Mouse (Mus musculus) intestine, postnatal 0 days (tissue): ENCODE data around the gene Adra2a. TPM values are rescaled to one million over a fixed set of nuclear protein-coding genes. Genes with fewer than 3 reads are reported as not detected.

Experiments used
- ATAC-seq: fragments of 200-750 bp; cut with Nextera tagmentation; 2 replicates; pipeline ENCODE4 v1.8.0; 2017; ENCODE audit warnings: mild to moderate bottlenecking, moderate TSS enrichment, moderate library complexity
- H3K27ac ChIP-seq: fragments of 300-500 bp; sonication (generic); 2 replicates; pipeline ENCODE4 v1.5.1; 2014; ENCODE audit warnings: mild to moderate bottlenecking, low read depth, low read length, moderate library complexity
- H3K27me3 ChIP-seq: fragments of 300-500 bp; sonication (generic); replicated peaks from 2 replicates; pipeline ENCODE4 v1.6.1; 2014; ENCODE audit warnings: low read length, mixed read lengths; ENCODE audit not compliant: control insufficient read depth, insufficient read depth
- H3K36me3 ChIP-seq: fragments of 300-500 bp; sonication (generic); 2 replicates; pipeline ENCODE4 v1.6.1; 2014; ENCODE audit warnings: mild to moderate bottlenecking, moderate library complexity; ENCODE audit not compliant: control insufficient read depth, insufficient read depth
- H3K4me1 ChIP-seq: fragments of 300-500 bp; sonication (generic); replicated peaks from 2 replicates; pipeline ENCODE4 v1.6.1; 2014; ENCODE audit warnings: antibody characterized with exemption, low read length, mixed read lengths; ENCODE audit not compliant: control insufficient read depth, insufficient read depth
- H3K4me2 ChIP-seq: fragments of 300-500 bp; sonication (generic); replicated peaks from 2 replicates; pipeline ENCODE4 v1.6.1; 2014; ENCODE audit warnings: low read depth, mild to moderate bottlenecking, moderate library complexity
- H3K4me3 ChIP-seq: fragments of 300-500 bp; sonication (generic); 2 replicates; pipeline ENCODE4 v1.5.1; 2014; ENCODE audit warnings: low read depth, low read length
- H3K9ac ChIP-seq: fragments of 300-500 bp; sonication (generic); 2 replicates; pipeline ENCODE4 v1.6.1; 2014; ENCODE audit warnings: mild to moderate bottlenecking, low read depth, low read length
- H3K9me3 ChIP-seq: fragments of 300-500 bp; sonication (generic); 2 replicates; pipeline ENCODE4 v1.6.1; 2016; ENCODE audit warnings: mixed run types; ENCODE audit not compliant: control insufficient read depth
- CTCF ChIP-seq: sonication (generic); IDR thresholded peaks from 2 replicates; pipeline ENCODE4 v1.5.1; 2016; ENCODE audit warnings: low read depth, mild to moderate bottlenecking, control low read depth, antibody characterized with exemption, moderate library complexity
- WGBS: fragments of 180-500 bp; shearing (Covaris S2); extraction: QIAGEN DNeasy Blood & Tissue Kit; methylation state at CpG from one replicate; pipeline ENCODE4 v1.1.7; 2014; 5-methylcytosine and 5-hydroxymethylcytosine counted together
- polyA plus RNA-seq: library from polyadenylated mRNA; unstranded; fragments of >200 nt; fragmentation: Nextera tagmentation; extraction: Ambion mirVana; gene quantifications from 2 replicates; pipeline ENCODE4 v1.2.1, GENCODE M21; 2015

Adra2a gene
- polyA plus RNA-seq, 1 experiment from 2014 or later: 1.3 TPM

DNA sequence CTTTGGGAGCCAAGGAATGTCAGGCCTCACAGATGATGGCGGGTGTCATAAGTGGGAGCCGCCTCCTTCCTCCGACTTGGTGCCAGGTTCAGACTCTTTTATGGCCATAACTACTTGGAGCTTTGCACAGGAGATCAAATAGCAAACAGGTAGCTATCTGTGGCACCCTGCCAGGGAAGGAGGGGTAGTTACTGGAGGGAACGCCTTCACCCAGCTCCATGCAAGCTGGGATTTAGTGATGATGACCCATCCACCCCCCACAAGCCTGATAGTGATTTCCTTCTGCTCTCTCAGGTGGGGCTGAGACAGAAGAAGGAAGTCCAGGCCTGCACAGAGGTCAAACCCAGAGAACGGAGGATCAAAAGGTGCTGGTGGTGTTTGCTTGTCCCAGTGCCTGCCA is 26.6 kb downstream of the Adra2a start:
- H3K4me1 ChIP-seq: no peaks in the 10 kb centered on the region; the same call in 1 of the 2 replicates
- H3K27ac ChIP-seq: no peak overlapping the region
- H3K4me3 ChIP-seq: no peak overlapping the region
- no peaks in the 10 kb centered on the region for H3K27me3 ChIP-seq
- no peak for TF ChIP-seq CTCF
- ATAC-seq: peak; percentile 87
- 23% methylated on average over 5 of the region's 5 CpGs for whole genome bisulfite sequencing
- no peaks in the 10 kb centered on the region for H3K36me3 ChIP-seq
- H3K9me3 ChIP-seq: no peaks in the 10 kb centered on the region
- no peak overlapping the region for H3K4me2 ChIP-seq
- H3K9ac ChIP-seq: no peak overlapping the region

DNA sequence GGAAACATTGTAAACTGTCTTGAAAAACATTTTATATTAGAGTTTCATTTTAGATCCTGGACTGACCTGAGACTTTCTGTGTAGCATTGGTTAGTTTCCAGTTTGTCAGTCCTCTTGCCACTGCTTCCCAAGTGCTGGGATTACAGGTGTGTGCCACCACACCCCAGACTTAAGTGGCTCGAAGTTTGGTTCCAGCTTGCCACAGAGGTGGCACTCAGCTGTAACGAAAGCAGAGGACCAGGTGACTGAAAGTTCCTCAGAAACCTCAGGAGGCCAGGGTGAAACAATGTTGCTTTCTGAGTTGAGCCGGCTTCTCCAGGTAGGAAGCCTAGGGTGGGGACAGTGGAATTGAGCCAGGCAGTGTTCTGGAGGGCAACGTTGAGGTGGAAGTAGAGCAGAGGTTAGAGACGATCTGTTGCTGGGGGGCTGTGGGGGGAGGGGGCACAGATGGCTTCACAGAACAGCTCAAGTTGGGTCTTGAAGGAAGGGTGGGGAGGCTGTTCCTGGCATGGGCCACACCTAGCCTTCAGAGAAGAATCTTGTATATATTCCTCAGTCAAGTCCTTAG is 28.4 kb downstream of the Adra2a start:
- no peaks in the 10 kb centered on the region for H3K9me3 ChIP-seq
- 52% methylated on average over 5 of the region's 5 CpGs for WGBS
- H3K4me2 ChIP-seq: no peak overlapping the region
- H3K27ac ChIP-seq: no peak overlapping the region
- no peak for ATAC-seq
- H3K4me1 ChIP-seq: no peaks in the 10 kb centered on the region; the same call in 1 of the 2 replicates
- H3K4me3 ChIP-seq: no peak overlapping the region
- no peaks in the 10 kb centered on the region for H3K36me3 ChIP-seq
- TF ChIP-seq CTCF: no peak
- H3K9ac ChIP-seq: no peak overlapping the region
- H3K27me3 ChIP-seq: no peaks in the 10 kb centered on the region

DNA sequence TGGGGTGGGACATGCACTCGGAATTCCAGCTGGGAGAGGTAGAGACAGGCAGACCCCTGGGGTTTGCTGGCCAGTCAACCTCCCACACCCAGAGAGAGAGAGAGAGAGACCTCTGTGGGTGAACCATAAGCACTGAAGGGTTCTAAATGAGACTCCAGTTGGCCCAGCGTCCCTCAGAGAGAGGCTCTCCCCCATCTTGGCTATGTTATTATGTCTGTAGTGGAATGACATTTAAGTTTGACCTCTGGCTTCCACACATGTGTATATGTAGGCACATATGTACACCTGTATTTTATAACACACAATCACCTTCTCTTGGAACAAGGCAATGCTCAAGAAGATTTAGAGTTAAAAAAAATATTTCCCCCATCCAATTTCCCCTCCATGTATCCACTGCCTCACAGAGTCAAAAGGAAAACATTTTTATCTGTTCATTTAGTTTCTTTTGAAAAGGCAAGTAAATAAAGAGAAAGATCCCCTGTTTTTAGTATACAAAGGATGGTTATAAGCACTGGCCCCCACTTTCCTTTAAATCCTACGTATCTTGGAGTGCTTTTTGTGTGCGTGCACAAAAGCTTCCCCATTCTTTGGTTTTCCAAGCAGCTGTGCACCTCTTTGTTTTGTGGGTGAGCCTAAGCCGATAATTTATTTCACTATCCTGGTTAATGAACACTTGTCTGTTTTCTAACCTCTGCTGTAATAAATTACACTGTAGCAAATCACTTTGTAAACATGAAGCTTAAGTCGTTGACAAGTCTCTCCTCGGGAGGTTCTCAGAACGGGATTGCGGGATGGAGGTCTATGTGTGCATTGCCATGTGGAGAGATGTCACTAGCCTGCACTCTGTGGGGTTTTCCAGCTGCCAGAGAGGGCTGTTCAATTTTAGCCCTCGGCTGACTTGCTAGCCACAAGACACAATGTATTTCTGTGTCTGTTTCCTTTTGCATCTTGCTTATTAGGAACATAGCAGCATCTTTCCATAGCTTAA is 32.7 kb downstream of the Adra2a start:
- no peak for ATAC-seq
- Histone ChIP-seq H3K36me3 (no peaks in the 10 kb centered on the region), H3K4me2 (no peak overlapping the region), H3K9me3 (no peaks in the 10 kb centered on the region), H3K9ac (no peak overlapping the region), H3K27me3 (no peaks in the 10 kb centered on the region), H3K4me3 (no peak overlapping the region), H3K27ac (no peak overlapping the region), H3K4me1 (no peaks in the 10 kb centered on the region)
- no peak for TF ChIP-seq CTCF
- 32% methylated on average over 10 of the region's 10 CpGs for WGBS

DNA sequence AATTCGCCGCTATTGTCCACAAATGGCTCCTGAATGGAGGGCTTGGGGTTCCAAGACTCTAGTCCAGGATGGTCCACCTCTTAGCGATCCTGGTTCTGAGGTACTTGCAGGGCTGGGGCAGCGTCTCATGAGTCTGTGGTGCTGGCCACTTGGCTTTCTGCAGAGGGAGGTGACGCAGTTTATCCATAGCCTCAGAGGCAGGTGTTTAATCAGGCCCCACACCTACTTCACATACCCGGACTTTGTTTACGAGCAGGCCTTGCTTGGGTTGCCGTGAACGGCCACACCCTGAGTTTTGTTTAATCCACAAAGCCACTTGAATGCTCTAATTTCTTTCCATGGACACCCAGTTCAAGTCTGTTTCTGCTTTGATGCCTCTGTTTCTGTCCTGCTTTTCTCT is 37.4 kb downstream of the Adra2a start:
- H3K4me1 ChIP-seq: no peaks in the 10 kb centered on the region
- H3K4me2 ChIP-seq: no peak overlapping the region
- H3K27me3 ChIP-seq: no peaks in the 10 kb centered on the region
- no peak overlapping the region for H3K9ac ChIP-seq
- 0 out of 2 replicates have a peak, but pooled peaks have one; percentile 36 for ATAC-seq
- no peak overlapping the region for H3K4me3 ChIP-seq
- no peak for TF ChIP-seq CTCF
- no peak overlapping the region for H3K27ac ChIP-seq
- 61% methylated on average over 9 of the region's 9 CpGs for WGBS
- H3K36me3 ChIP-seq: no peaks in the 10 kb centered on the region
- no peaks in the 10 kb centered on the region for H3K9me3 ChIP-seq

- no peaks in the 10 kb centered on the region for H3K27me3 ChIP-seq
- ATAC-seq: no peak
- H3K4me2 ChIP-seq: no peak overlapping the region
- H3K9ac ChIP-seq: no peak overlapping the region
- no peak for TF ChIP-seq CTCF
- WGBS: 76% methylated on average over 9 of the region's 9 CpGs
- no peak overlapping the region for H3K4me3 ChIP-seq
- H3K36me3 ChIP-seq: no peaks in the 10 kb centered on the region
- no peak overlapping the region for H3K27ac ChIP-seq
- H3K4me1 ChIP-seq: no peaks in the 10 kb centered on the region
- H3K9me3 ChIP-seq: no peaks in the 10 kb centered on the region
Measured at GRCm38 (mm10) chr19:54081716-54082165, 37.8 kb downstream of the Adra2a start.

DNA sequence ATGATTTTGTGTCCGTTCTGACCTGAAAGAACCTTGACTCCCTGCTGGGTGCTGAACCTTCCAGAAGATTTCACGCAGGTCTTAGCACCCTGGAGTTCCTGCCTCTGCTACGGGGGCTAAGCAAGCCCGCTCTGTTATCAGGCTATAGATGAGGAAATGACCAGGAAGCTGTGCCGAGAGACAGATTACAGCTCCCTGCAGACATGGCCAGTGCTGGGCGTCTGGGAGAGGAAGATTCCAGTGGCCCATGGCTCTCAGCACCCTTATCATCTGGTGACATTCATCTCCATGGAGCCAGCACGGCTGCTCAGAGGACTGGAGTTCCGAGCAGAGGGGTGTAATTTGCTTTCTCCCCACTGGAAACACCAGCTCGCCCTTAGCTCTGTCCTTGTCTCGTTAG is 43.4 kb downstream of the Adra2a start:
- no peak for ATAC-seq
- TF ChIP-seq CTCF: no peak
- Histone ChIP-seq H3K27me3 (no peaks in the 10 kb centered on the region), H3K36me3 (no peaks in the 10 kb centered on the region), H3K9me3 (no peaks in the 10 kb centered on the region), H3K9ac (no peak overlapping the region), H3K4me3 (no peak overlapping the region), H3K27ac (no peak overlapping the region), H3K4me2 (no peak overlapping the region), H3K4me1 (no peaks in the 10 kb centered on the region)
- 46% methylated on average over 10 of the region's 10 CpGs for WGBS
